Mouse (Mus musculus) forebrain, embryonic 14.5 days (tissue): ENCODE results near the gene Rasip1. TPM values are rescaled to one million over a fixed set of nuclear protein-coding genes. Genes with fewer than 3 reads are reported as not detected.

Experiments
- ATAC-seq: fragments of 200-750 bp; cut with Nextera tagmentation; 2 replicates; pipeline ENCODE4 v1.8.0; 2017; ENCODE audit warnings: mild to moderate bottlenecking, moderate library complexity
- DNase-seq: peaks from one replicate; pipeline ENCODE4 v3.0.0-alpha.2; 2015; ENCODE audit warnings: low spot score
- H3K27ac ChIP-seq: fragments of 300-500 bp; sonication (generic); 2 replicates; pipeline ENCODE4 v1.5.1; 2014; ENCODE audit warnings: low read depth, mild to moderate bottlenecking, control low read depth, low read length, moderate library complexity
- H3K27me3 ChIP-seq: fragments of 300-500 bp; sonication (generic); replicated peaks from 2 replicates; pipeline ENCODE4 v1.6.1; 2014; ENCODE audit warnings: low read length, control low read depth, mixed read lengths; ENCODE audit not compliant: control insufficient read depth, insufficient read depth
- H3K36me3 ChIP-seq: fragments of 300-500 bp; sonication (generic); 2 replicates; pipeline ENCODE4 v1.6.1; 2014; ENCODE audit warnings: low read length, control low read depth; ENCODE audit not compliant: control insufficient read depth, insufficient read depth
- H3K4me1 ChIP-seq: fragments of 300-500 bp; sonication (generic); 2 replicates; pipeline ENCODE4 v1.6.1; 2014; ENCODE audit warnings: antibody characterized with exemption, low read length, control low read depth; ENCODE audit not compliant: control insufficient read depth, insufficient read depth
- H3K4me2 ChIP-seq: fragments of 300-500 bp; sonication (generic); 2 replicates; pipeline ENCODE4 v1.6.1; 2014; ENCODE audit warnings: mild to moderate bottlenecking, control low read depth, low read length
- H3K4me3 ChIP-seq: fragments of 300-500 bp; sonication (generic); 2 replicates; pipeline ENCODE4 v1.5.1; 2014; ENCODE audit warnings: low read depth, low read length, control low read depth
- H3K9ac ChIP-seq: fragments of 300-500 bp; sonication (generic); 2 replicates; pipeline ENCODE4 v1.6.1; 2014; ENCODE audit warnings: mild to moderate bottlenecking, low read length, control low read depth, moderate library complexity
- H3K9me3 ChIP-seq: fragments of 300-500 bp; sonication (generic); replicated peaks from 2 replicates; pipeline ENCODE4 v1.6.1; 2016; ENCODE audit warnings: low read length, control low read depth, mixed read lengths; ENCODE audit not compliant: control insufficient read depth
- WGBS: fragments of 180-500 bp; shearing (Covaris S2); extraction: QIAGEN DNeasy Blood & Tissue Kit; methylation state at CpG from one replicate; pipeline ENCODE4 v1.1.7; 2014; 5-methylcytosine and 5-hydroxymethylcytosine counted together
- polyA plus RNA-seq: library from polyadenylated mRNA; unstranded; fragments of >200 nt; fragmentation: Nextera tagmentation; extraction: Ambion mirVana; gene quantifications from 2 replicates; pipeline ENCODE4 v1.2.1, GENCODE M21; 2014

The Rasip1 gene
- 7.3 and 9.7 TPM in 2 replicates for polyA plus RNA-seq

- Histone ChIP-seq H3K4me1 (0 out of 2 replicates have a peak, but pooled peaks cover 2% of the 10 kb centered on the region), H3K27ac (peak within 1 kb of the TSS; percentile 90), H3K9me3 (no peaks in the 10 kb centered on the region), H3K36me3 (no peaks in the 10 kb centered on the region), H3K4me2 (peak within 1 kb of the TSS; percentile 94), H3K9ac (peak within 1 kb of the TSS; percentile 78), H3K27me3 (no peaks in the 10 kb centered on the region), H3K4me3 (peak within 1 kb of the TSS; percentile 52)
- WGBS = 93% methylated on average over 9 of the region's 9 CpGs
- ATAC-seq (no peak), DNase-seq (no peak)
Measured at GRCm38 (mm10) chr7:45627261-45627660, at the start of gene Rasip1. Rasip1 (plus strand) TSS chr7:45627488.

GRCm38 (mm10) chr7:45585923-45586322 is 41.4 kb upstream of the Rasip1 start:
- H3K4me1 ChIP-seq = no peaks in the 10 kb centered on the region
- no peak overlapping the region for H3K27ac ChIP-seq
- peaks cover 12% of the 10 kb centered on the region for H3K36me3 ChIP-seq
- H3K9me3 ChIP-seq = no peaks in the 10 kb centered on the region
- H3K9ac ChIP-seq = no peak overlapping the region
- H3K4me2 ChIP-seq = no peak overlapping the region
- 89% methylated on average over 6 of the region's 6 CpGs for WGBS
- H3K4me3 ChIP-seq = no peak overlapping the region
- H3K27me3 ChIP-seq = no peaks in the 10 kb centered on the region
- no peak for DNase-seq
- no peak for ATAC-seq

- Histone ChIP-seq H3K36me3 (peaks cover 10% of the 10 kb centered on the region), H3K4me1 (no peaks in the 10 kb centered on the region), H3K4me3 (no peak overlapping the region), H3K27me3 (no peaks in the 10 kb centered on the region), H3K27ac (no peak overlapping the region), H3K9ac (no peak overlapping the region), H3K9me3 (no peaks in the 10 kb centered on the region), H3K4me2 (no peak overlapping the region)
- WGBS = 93% methylated on average over 23 of the region's 23 CpGs
- ATAC-seq (no peak), DNase-seq (no peak)
Measured at GRCm38 (mm10) chr7:45587631-45588592, 39.4 kb upstream of the Rasip1 start.

- H3K27ac ChIP-seq = peak overlapping the region; percentile 36; the same call in 1 of the 2 replicates
- ATAC-seq = peak; percentile 99
- WGBS = 4% methylated on average over 19 of the region's 19 CpGs
- H3K4me2 ChIP-seq = peak overlapping the region; percentile 42
- peaks cover 10% of the 10 kb centered on the region for H3K36me3 ChIP-seq
- no peaks in the 10 kb centered on the region for H3K9me3 ChIP-seq
- peak; percentile 98 for DNase-seq
- H3K4me3 ChIP-seq = peak overlapping the region; percentile 26
- peak overlapping the region; percentile 52 for H3K9ac ChIP-seq
- no peaks in the 10 kb centered on the region for H3K4me1 ChIP-seq
- no peaks in the 10 kb centered on the region for H3K27me3 ChIP-seq
Measured at GRCm38 (mm10) chr7:45589173-45589572, 38.1 kb upstream of the Rasip1 start.

GRCm38 (mm10) chr7:45589898-45590297 is 37.4 kb upstream of the Rasip1 start:
- H3K4me2 ChIP-seq = no peak overlapping the region
- ATAC-seq (no peak), DNase-seq (no peak)
- H3K27ac ChIP-seq = no peak overlapping the region
- no peak overlapping the region for H3K9ac ChIP-seq
- 95% methylated on average over 5 of the region's 5 CpGs for WGBS
- no peak overlapping the region for H3K4me3 ChIP-seq
- H3K9me3 ChIP-seq = no peaks in the 10 kb centered on the region
- H3K4me1 ChIP-seq = no peaks in the 10 kb centered on the region
- peaks cover 10% of the 10 kb centered on the region for H3K36me3 ChIP-seq
- no peaks in the 10 kb centered on the region for H3K27me3 ChIP-seq

- WGBS = 63% methylated on average over 3 of the region's 3 CpGs
- H3K4me3 ChIP-seq = no peak overlapping the region
- peak; percentile 25 for DNase-seq
Measured at GRCm38 (mm10) chr7:45590874-45591273, 36.4 kb upstream of the Rasip1 start.

GRCm38 (mm10) chr7:45591880-45592279 is 35.4 kb upstream of the Rasip1 start:
- WGBS = 80% methylated on average over 7 of the region's 7 CpGs
- ATAC-seq (no peak), DNase-seq (no peak)
- Histone ChIP-seq H3K9ac (no peak overlapping the region), H3K27ac (no peak overlapping the region), H3K4me1 (no peaks in the 10 kb centered on the region), H3K36me3 (no peaks in the 10 kb centered on the region), H3K4me3 (no peak overlapping the region), H3K27me3 (no peaks in the 10 kb centered on the region), H3K4me2 (no peak overlapping the region), H3K9me3 (no peaks in the 10 kb centered on the region)

More at GRCm38 (mm10) chr7:45590874-45591273, 36.4 kb upstream of the Rasip1 start:
- H3K9ac ChIP-seq = no peak overlapping the region
- H3K36me3 ChIP-seq = peaks cover 1% of the 10 kb centered on the region; the same call in 1 of the 2 replicates
- H3K27ac ChIP-seq = no peak overlapping the region
- no peaks in the 10 kb centered on the region for H3K9me3 ChIP-seq
- H3K27me3 ChIP-seq = no peaks in the 10 kb centered on the region
- no peak for ATAC-seq
- H3K4me1 ChIP-seq = no peaks in the 10 kb centered on the region
- no peak overlapping the region for H3K4me2 ChIP-seq

- Histone ChIP-seq H3K4me3 (no peak overlapping the region), H3K4me2 (no peak overlapping the region), H3K27me3 (no peaks in the 10 kb centered on the region), H3K27ac (no peak overlapping the region), H3K36me3 (no peaks in the 10 kb centered on the region), H3K9me3 (no peaks in the 10 kb centered on the region), H3K9ac (no peak overlapping the region), H3K4me1 (no peaks in the 10 kb centered on the region)
- peak; percentile 76 for DNase-seq
- ATAC-seq = no peak
- WGBS = 28% methylated on average over 10 of the region's 10 CpGs
Measured at GRCm38 (mm10) chr7:45593118-45593815, 34.0 kb upstream of the Rasip1 start.
